Mouse (Mus musculus) hindbrain, embryonic 13.5 days (tissue): Measurements from ENCODE around the gene Atp12a. TPM values are rescaled to one million over a fixed set of nuclear protein-coding genes. Genes with fewer than 3 reads are reported as not detected.

Experiments
- ATAC-seq: fragments of 200-750 bp; cut with Nextera tagmentation; 2 replicates; pipeline ENCODE4 v1.8.0; 2017; ENCODE audit warnings: moderate TSS enrichment; ENCODE audit not compliant: low FRiP score
- H3K27ac ChIP-seq: fragments of 300-500 bp; sonication (generic); 2 replicates; pipeline ENCODE4 v1.5.1; 2015; ENCODE audit warnings: inconsistent platforms, mild to moderate bottlenecking, moderate library complexity
- H3K27me3 ChIP-seq: fragments of 300-500 bp; sonication (generic); 2 replicates; pipeline ENCODE4 v1.6.1; 2015; ENCODE audit warnings: mild to moderate bottlenecking, inconsistent platforms
- H3K36me3 ChIP-seq: fragments of 300-500 bp; sonication (generic); 2 replicates; pipeline ENCODE4 v1.6.1; 2015; ENCODE audit warnings: mild to moderate bottlenecking, inconsistent platforms
- H3K4me1 ChIP-seq: fragments of 300-500 bp; sonication (generic); replicated peaks from 2 replicates; pipeline ENCODE4 v1.6.1; 2015; ENCODE audit warnings: inconsistent platforms
- H3K4me2 ChIP-seq: fragments of 300-500 bp; sonication (generic); 2 replicates; pipeline ENCODE4 v1.6.1; 2015; ENCODE audit warnings: inconsistent platforms, mild to moderate bottlenecking, moderate library complexity
- H3K4me3 ChIP-seq: fragments of 300-500 bp; sonication (generic); 2 replicates; pipeline ENCODE4 v1.5.1; 2015; ENCODE audit warnings: mild to moderate bottlenecking, inconsistent platforms
- H3K9ac ChIP-seq: fragments of 300-500 bp; sonication (generic); 2 replicates; pipeline ENCODE4 v1.6.1; 2015; ENCODE audit warnings: mild to moderate bottlenecking, inconsistent platforms
- H3K9me3 ChIP-seq: fragments of 300-500 bp; sonication (generic); 2 replicates; pipeline ENCODE4 v1.6.1; 2016; ENCODE audit warnings: inconsistent platforms
- WGBS: fragments of 180-500 bp; shearing (Covaris S2); methylation state at CpG from one replicate; pipeline ENCODE4 v1.1.7; 2015; 5-methylcytosine and 5-hydroxymethylcytosine counted together
- polyA plus RNA-seq: library from polyadenylated mRNA; unstranded; fragments of >200 nt; fragmentation: Nextera tagmentation; extraction: Ambion mirVana; gene quantifications from 2 replicates; pipeline ENCODE4 v1.2.1, GENCODE M21; 2015

The Atp12a gene
- 0.09 TPM in 2 replicates for polyA plus RNA-seq

GRCm38 (mm10) chr14:56364711-56365237 lies at the start of gene Atp12a:
Gene Atp12a, plus strand, starts transcription at chr14:56365068.
- Histone ChIP-seq H3K9ac (peak within 1 kb of the TSS; percentile 66), H3K4me2 (peak within 1 kb of the TSS; percentile 83), H3K4me1 (peaks cover 10% of the 10 kb centered on the region), H3K9me3 (no peaks in the 10 kb centered on the region), H3K4me3 (peak within 1 kb of the TSS; percentile 50), H3K36me3 (no peaks in the 10 kb centered on the region), H3K27ac (no peak within 1 kb of the TSS), H3K27me3 (peaks cover 67% of the 10 kb centered on the region)
- ATAC-seq, result peak; percentile 63; the same call in 1 of the 2 replicates
- WGBS, result under 1% methylated on average over 48 of the region's 48 CpGs

GRCm38 (mm10) chr14:56315519-56315918 lies 49.3 kb upstream of the Atp12a start:
- Histone ChIP-seq H3K4me2 (no peak overlapping the region), H3K36me3 (no peaks in the 10 kb centered on the region), H3K9ac (no peak overlapping the region), H3K27ac (no peak overlapping the region), H3K4me1 (no peaks in the 10 kb centered on the region), H3K4me3 (no peak overlapping the region), H3K27me3 (no peaks in the 10 kb centered on the region), H3K9me3 (no peaks in the 10 kb centered on the region)
- WGBS, result 67% methylated on average over 7 of the region's 7 CpGs
- ATAC-seq, result no peak

- no peak overlapping the region for H3K9ac ChIP-seq
- no peaks in the 10 kb centered on the region for H3K27me3 ChIP-seq
- no peak for ATAC-seq
- H3K4me1 ChIP-seq, result no peaks in the 10 kb centered on the region
- no peak overlapping the region for H3K4me2 ChIP-seq
- WGBS, result 95% methylated on average over 4 of the region's 4 CpGs
- H3K36me3 ChIP-seq, result no peaks in the 10 kb centered on the region
- no peaks in the 10 kb centered on the region for H3K9me3 ChIP-seq
- no peak overlapping the region for H3K27ac ChIP-seq
- H3K4me3 ChIP-seq, result no peak overlapping the region
These were observed 48.5 kb upstream of the Atp12a start for GRCm38 (mm10) chr14:56316333-56316732.

GRCm38 (mm10) chr14:56322982-56323381 lies 41.9 kb upstream of the Atp12a start:
- no peak overlapping the region for H3K4me2 ChIP-seq
- no peak overlapping the region for H3K27ac ChIP-seq
- no peaks in the 10 kb centered on the region for H3K27me3 ChIP-seq
- no peak overlapping the region for H3K4me3 ChIP-seq
- 78% methylated on average over 1 of the region's 1 CpGs for WGBS
- no peaks in the 10 kb centered on the region for H3K4me1 ChIP-seq
- H3K9ac ChIP-seq, result no peak overlapping the region
- no peaks in the 10 kb centered on the region for H3K36me3 ChIP-seq
- H3K9me3 ChIP-seq, result no peaks in the 10 kb centered on the region
- no peak for ATAC-seq

- no peak for ATAC-seq
- Histone ChIP-seq H3K9ac (no peak overlapping the region), H3K27me3 (no peaks in the 10 kb centered on the region), H3K9me3 (no peaks in the 10 kb centered on the region), H3K4me3 (no peak overlapping the region), H3K27ac (no peak overlapping the region), H3K4me1 (no peaks in the 10 kb centered on the region), H3K4me2 (no peak overlapping the region), H3K36me3 (no peaks in the 10 kb centered on the region)
These were observed 39.8 kb upstream of the Atp12a start for GRCm38 (mm10) chr14:56325038-56325437.

- Histone ChIP-seq H3K4me2 (no peak overlapping the region), H3K27ac (no peak overlapping the region), H3K27me3 (no peaks in the 10 kb centered on the region), H3K4me3 (no peak overlapping the region), H3K36me3 (no peaks in the 10 kb centered on the region), H3K9me3 (no peaks in the 10 kb centered on the region), H3K4me1 (peaks cover 9% of the 10 kb centered on the region), H3K9ac (no peak overlapping the region)
- no peak for ATAC-seq
These were observed 31.2 kb upstream of the Atp12a start for GRCm38 (mm10) chr14:56333700-56334099.

- Histone ChIP-seq H3K4me2 (no peak overlapping the region), H3K27me3 (no peaks in the 10 kb centered on the region), H3K4me1 (peaks cover 9% of the 10 kb centered on the region), H3K4me3 (no peak overlapping the region), H3K27ac (no peak overlapping the region), H3K36me3 (no peaks in the 10 kb centered on the region), H3K9ac (no peak overlapping the region), H3K9me3 (no peaks in the 10 kb centered on the region)
- ATAC-seq, result no peak
- WGBS, result 96% methylated on average over 5 of the region's 5 CpGs
These were observed 30.4 kb upstream of the Atp12a start for GRCm38 (mm10) chr14:56334437-56334836.

- Histone ChIP-seq H3K9me3 (no peaks in the 10 kb centered on the region), H3K4me1 (peaks cover 9% of the 10 kb centered on the region), H3K36me3 (no peaks in the 10 kb centered on the region), H3K4me2 (no peak overlapping the region), H3K27me3 (no peaks in the 10 kb centered on the region), H3K4me3 (no peak overlapping the region), H3K9ac (no peak overlapping the region), H3K27ac (no peak overlapping the region)
- no peak for ATAC-seq
- 95% methylated on average over 10 of the region's 10 CpGs for WGBS
These were observed 28.8 kb upstream of the Atp12a start for GRCm38 (mm10) chr14:56336032-56336431.

GRCm38 (mm10) chr14:56337075-56337474 lies 27.8 kb upstream of the Atp12a start:
- Histone ChIP-seq H3K27ac (no peak overlapping the region), H3K9ac (no peak overlapping the region), H3K27me3 (no peaks in the 10 kb centered on the region), H3K9me3 (no peaks in the 10 kb centered on the region), H3K4me3 (no peak overlapping the region), H3K4me1 (peaks cover 9% of the 10 kb centered on the region), H3K36me3 (no peaks in the 10 kb centered on the region), H3K4me2 (no peak overlapping the region)
- ATAC-seq, result no peak
- 55% methylated on average over 9 of the region's 9 CpGs for WGBS

- Histone ChIP-seq H3K27me3 (no peaks in the 10 kb centered on the region), H3K4me3 (no peak overlapping the region), H3K9me3 (no peaks in the 10 kb centered on the region), H3K36me3 (no peaks in the 10 kb centered on the region), H3K27ac (no peak overlapping the region), H3K4me2 (no peak overlapping the region), H3K9ac (no peak overlapping the region), H3K4me1 (peaks cover 9% of the 10 kb centered on the region)
- ATAC-seq, result no peak
- WGBS, result 76% methylated on average over 2 of the region's 2 CpGs
These were observed 27.2 kb upstream of the Atp12a start for GRCm38 (mm10) chr14:56337696-56338095.

- no peak overlapping the region for H3K27ac ChIP-seq
- H3K4me1 ChIP-seq, result peaks cover 9% of the 10 kb centered on the region
- H3K9ac ChIP-seq, result no peak overlapping the region
- H3K4me2 ChIP-seq, result no peak overlapping the region
- no peaks in the 10 kb centered on the region for H3K27me3 ChIP-seq
- 87% methylated on average over 7 of the region's 7 CpGs for WGBS
- no peak overlapping the region for H3K4me3 ChIP-seq
- ATAC-seq, result no peak
- H3K36me3 ChIP-seq, result no peaks in the 10 kb centered on the region
- no peaks in the 10 kb centered on the region for H3K9me3 ChIP-seq
These were observed 25.9 kb upstream of the Atp12a start for GRCm38 (mm10) chr14:56338882-56339442.

GRCm38 (mm10) chr14:56348704-56349103 lies 16.2 kb upstream of the Atp12a start:
- Histone ChIP-seq H3K27me3 (no peaks in the 10 kb centered on the region), H3K4me1 (no peaks in the 10 kb centered on the region), H3K36me3 (no peaks in the 10 kb centered on the region), H3K4me3 (no peak overlapping the region), H3K9me3 (no peaks in the 10 kb centered on the region), H3K4me2 (no peak overlapping the region), H3K9ac (no peak overlapping the region), H3K27ac (no peak overlapping the region)
- no peak for ATAC-seq
- WGBS, result 80% methylated on average over 3 of the region's 3 CpGs

- Histone ChIP-seq H3K27ac (no peak overlapping the region), H3K4me2 (no peak overlapping the region), H3K9me3 (no peaks in the 10 kb centered on the region), H3K36me3 (no peaks in the 10 kb centered on the region), H3K4me3 (no peak overlapping the region), H3K4me1 (no peaks in the 10 kb centered on the region), H3K27me3 (no peaks in the 10 kb centered on the region), H3K9ac (no peak overlapping the region)
- no peak for ATAC-seq
- 88% methylated on average over 2 of the region's 2 CpGs for WGBS
These were observed 15.3 kb upstream of the Atp12a start for GRCm38 (mm10) chr14:56349541-56349940.
